Mouse (Mus musculus): ENCODE data around the gene Ppp2r5a.

GRCm38 (mm10) chr1:191421426-191421999 is 18.4 kb upstream of the Ppp2r5a start:
- TF ChIP-seq HCFC1 (IDR thresholded peaks at IDR 0.05; ENCODE audit: low read depth, low read length) (no peak), KAT2A (IDR thresholded peaks at IDR 0.05; ENCODE audit: insufficient replicate concordance, low read length) (no peak), EP300 (IDR thresholded peaks at IDR 0.05; ENCODE audit: low read length) (no peak), POLR2AphosphoS2 (IDR thresholded peaks at IDR 0.05; ENCODE audit: low read depth, low read length) (no peak), CTCF (conservative IDR thresholded peaks at IDR 0.05 in 1 of 2, IDR thresholded peaks at IDR 0.05 in 1 of 2; ENCODE audit: low read depth in 2 of 2, low read length in 2 of 2) (no peak), POLR2A (IDR thresholded peaks at IDR 0.05; ENCODE audit: low read depth, low read length) (no peak), E2F4 (IDR thresholded peaks at IDR 0.05; ENCODE audit: insufficient replicate concordance, low read depth, low read length) (no peak), ETS1 (conservative IDR thresholded peaks at IDR 0.05; ENCODE audit: low read depth, low read length) (no peak), TCF12 (IDR thresholded peaks at IDR 0.05; ENCODE audit: low read depth, low read length) (no peak), PAX5 (IDR thresholded peaks at IDR 0.05; ENCODE audit: low read length) (no peak)

Measured in CH12.LX (cell line).